Mouse (Mus musculus) embryonic fibroblast, embryonic 13.5 days (primary cell): ENCODE data around the gene Zfp746.

Source experiments
- CTCF ChIP-seq: IDR thresholded peaks from 2 replicates; pipeline ENCODE4 v1.5.1; 2011; ENCODE audit warnings: mild to moderate bottlenecking, control low read depth, low read length, moderate library complexity, borderline replicate concordance; ENCODE audit not compliant: insufficient read depth
- POLR2A ChIP-seq: IDR thresholded peaks from 2 replicates; pipeline ENCODE4 v1.6.1; 2011; ENCODE audit warnings: low read depth, mild to moderate bottlenecking, control low read depth, low read length, moderate library complexity

DNA sequence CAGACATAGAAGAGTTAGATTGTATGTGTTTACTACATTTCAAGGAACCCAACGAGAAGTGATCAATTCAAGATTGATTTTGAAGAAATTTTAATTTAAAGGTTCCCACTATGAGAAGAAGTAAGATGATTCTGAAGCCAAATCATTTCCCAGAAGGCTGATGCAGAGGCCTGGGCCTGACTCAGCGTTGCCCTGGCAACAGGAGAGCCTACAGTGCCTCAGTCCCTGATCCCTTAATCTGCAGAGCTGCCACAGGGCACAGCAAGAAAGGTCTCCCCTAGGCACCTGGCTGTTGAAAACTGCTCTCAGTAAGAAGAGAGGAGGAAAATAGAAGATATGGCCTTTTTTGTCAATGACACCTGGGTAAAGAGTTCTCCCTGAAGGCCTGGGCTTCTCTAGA lies 66.4 kb downstream of the Zfp746 start:
- TF ChIP-seq CTCF: no peak
- TF ChIP-seq POLR2A: no peak
